15 mouse cellular contexts compared by ENCODE assay signal in the genomic region with DNA sequence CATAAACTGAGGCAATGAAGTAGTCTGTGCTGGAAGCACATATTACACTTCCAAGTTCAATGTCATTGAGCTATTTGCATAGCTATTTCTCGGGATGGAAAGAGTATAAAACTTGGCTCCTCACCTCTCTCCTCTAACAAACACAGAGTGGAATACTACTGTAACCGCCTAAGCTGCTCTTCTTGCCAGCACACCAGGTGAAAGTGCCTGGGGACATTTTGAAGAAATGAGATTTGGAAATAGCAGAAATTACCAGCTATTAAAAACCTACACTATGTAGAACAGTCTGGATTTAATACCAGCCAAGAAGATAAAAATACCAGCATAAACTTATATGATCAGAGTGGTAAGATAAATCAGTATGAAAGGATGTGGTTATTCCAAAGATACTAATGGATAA.
A peak's percentile ranks its signal among the peaks of the same experiment; 100 is the strongest.
DNase-seq lines count a peak whose midpoint lies in the region.
"Had no signal": no experiment of that assay in that cellular context is flagged by ENCODE, and none has a peak within 500 bp of the region (broad histone marks: within the 10 kb centered on the region; RNA-seq: fewer than 3 reads in every experiment).

No protein-coding gene starts in this region.

- peak; percentile 67 for DNase-seq in fat pad, adult 2 months (ENCODE audit: extremely low read depth, low read depth, low spot score)
- peak; percentile 62 for DNase-seq in gonadal fat pad, adult 2 months (ENCODE audit: low read depth)
- DNase-seq in c-Kit-positive CD71-positive TER-119-positive erythroid progenitor cells, embryonic 14.5 days (ENCODE audit: low spot score), result no peak
- no peak for DNase-seq in frontal cortex, postnatal 36 days (ENCODE audit: low spot score in 2 of 2)
- DNase-seq: adrenal gland, adult 2 months; adrenal gland, adult 8-10 months; adrenal gland, postnatal 10 days; adrenal gland, postnatal 14 days; adrenal gland, postnatal 25 days; adrenal gland, postnatal 36 days; B cell, adult 2 months; cerebellum, adult 11 months; cerebellum, adult 11-12 months; cerebellum, adult 18-20 months; cerebellum, adult 2 months had no signal

Comparison
In these comparisons a context has a peak if more than half of its experiments do, and no peak if none do; other contexts are left out.
1. DNase-seq: peak in fat pad, adult 2 months (single experiment) and gonadal fat pad, adult 2 months (single experiment); none in c-Kit-positive CD71-positive TER-119-positive erythroid progenitor cells, embryonic 14.5 days (single experiment) and frontal cortex, postnatal 36 days (0 of 2).